Mouse (Mus musculus): ENCODE measurements around the gene Unc119b. TPM values are rescaled to one million over a fixed set of nuclear protein-coding genes. Genes with fewer than 3 reads are reported as not detected.
A peak's percentile ranks its signal among the peaks of the same experiment; 100 is the strongest.
"Not testable (repeated sequence)": the region's sequence is repeated elsewhere in the genome, so short reads cannot be mapped to it uniquely, and the experiment has no call there.

Gene Unc119b
- total RNA-seq, 2 experiments from 2014 or later: 5.4 to 5.9 TPM

DNA sequence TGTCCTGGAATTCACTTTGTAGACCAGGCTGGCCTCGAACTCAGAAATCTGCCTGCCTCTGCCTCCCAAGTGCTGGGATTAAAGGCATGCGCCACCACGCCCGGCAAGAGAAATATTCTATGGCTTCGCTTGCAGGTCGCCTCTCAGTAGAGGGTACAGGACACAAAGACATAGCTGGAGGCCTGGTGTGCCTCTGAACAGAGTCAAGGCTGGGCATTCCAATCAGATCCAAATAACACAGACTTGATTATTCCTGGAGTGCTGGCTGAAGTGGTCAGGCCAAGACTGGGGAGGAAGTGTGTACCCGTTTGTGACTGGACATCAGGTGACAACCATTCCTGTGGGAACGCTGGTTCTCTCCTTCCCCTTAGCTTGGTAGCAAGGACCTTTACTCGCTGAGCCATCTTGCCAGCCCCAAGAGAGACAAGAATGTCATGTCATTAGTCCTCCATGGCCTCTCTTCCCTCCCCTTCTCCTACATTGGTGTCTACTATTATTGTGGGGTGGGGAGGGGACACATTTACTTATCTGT, 7.5 kb upstream of the Unc119b start:
- no peak for ATAC-seq (replicated peaks; ENCODE audit: low FRiP score, poor library complexity, severe bottlenecking)

DNA sequence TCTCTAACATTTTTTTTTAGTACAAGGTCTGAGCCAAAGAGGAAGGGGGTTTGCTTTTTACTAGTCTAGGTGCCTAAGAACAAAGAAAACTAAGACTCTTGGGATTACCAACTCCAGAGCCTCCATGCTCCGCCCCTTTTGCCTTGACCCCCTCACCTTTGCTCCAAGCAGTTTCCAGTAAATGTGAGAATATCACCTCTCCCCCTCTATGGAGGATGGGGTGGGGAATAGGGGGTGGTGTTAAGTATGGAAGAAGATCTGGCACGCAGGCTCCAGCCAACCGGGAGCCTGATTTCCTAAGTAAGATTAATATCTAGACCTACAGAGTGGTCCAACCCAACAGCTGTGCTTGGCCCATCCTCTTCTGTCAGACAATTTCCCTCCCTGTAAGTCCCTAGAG, 6.0 kb upstream of the Unc119b start:
- ATAC-seq (replicated peaks; ENCODE audit: low FRiP score, poor library complexity, severe bottlenecking): no peak

DNA sequence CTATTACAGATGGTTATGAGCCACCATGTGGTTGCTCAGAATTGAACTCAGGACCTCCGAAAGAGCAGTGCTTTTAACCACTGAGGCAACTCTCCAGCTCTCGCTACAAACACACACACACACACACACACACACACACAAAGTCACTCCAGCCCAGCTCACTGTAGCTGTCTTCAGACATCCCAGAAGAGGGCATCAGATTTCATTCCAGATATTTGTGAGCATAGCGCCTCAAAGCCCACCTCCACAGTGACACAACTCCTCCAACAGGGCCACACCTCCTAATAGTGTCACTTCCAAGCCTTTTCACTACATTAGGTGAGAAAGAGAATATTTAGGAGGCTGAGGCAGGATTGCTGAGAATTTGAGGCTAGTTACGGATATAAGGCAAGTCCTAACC, 4.3 kb upstream of the Unc119b start:
- no peak for ATAC-seq (replicated peaks; ENCODE audit: low FRiP score, poor library complexity, severe bottlenecking)

DNA sequence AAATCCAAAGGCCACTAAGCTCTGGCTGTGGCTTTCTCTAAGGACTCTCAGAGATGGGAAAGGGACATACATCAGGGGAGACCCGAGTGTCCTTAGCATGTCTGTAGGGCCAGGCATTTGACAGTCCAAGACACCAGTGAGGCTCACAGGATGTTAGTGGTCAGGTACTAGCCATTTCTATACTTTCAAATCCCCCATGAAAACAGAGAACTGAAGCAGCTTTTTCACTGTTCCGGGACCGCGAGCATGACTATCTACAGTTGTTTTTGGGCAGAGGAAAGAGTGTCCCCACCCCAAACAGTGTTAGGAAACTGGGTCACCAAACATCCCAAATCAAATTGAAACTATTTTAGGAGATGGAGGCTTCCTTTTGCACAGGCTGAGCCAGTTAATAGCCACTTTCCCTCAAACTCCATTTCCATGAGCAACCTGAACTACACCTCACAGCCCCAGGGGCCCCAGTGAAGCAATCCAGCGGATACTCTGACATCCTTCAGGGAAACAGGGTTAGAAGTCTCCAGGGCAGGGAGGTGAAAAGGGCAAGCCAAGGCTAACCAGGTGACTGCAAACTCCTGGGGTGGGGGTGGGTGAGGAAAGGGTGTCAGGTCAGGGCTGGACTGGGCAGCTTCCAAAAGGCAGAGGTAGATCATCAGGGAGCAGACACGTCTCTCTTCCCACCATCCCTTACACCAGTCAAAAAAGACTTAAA, 1.3 kb downstream of the Unc119b start:
- ATAC-seq (replicated peaks; ENCODE audit: low FRiP score, poor library complexity, severe bottlenecking): no peak

DNA sequence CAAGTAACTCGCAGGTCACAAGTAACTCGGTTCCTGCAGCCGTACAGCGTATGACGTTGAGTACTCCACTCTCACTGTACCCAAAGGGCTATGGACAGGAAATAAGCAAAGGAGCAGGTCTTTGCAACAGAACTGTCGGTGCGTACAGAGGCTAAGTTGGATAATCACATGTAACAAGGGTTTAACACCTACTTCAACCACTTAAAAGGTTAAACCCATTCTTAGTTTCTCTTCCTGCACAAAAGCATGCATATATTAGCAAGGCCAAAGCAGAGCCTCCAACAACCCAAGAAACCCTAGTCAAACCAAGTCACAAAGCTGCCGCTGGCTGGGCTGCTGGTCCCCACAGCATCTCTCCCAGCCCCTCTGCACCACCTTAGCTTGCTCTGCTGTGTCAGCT, 2.3 kb downstream of the Unc119b start:
- ATAC-seq (replicated peaks; ENCODE audit: low FRiP score, poor library complexity, severe bottlenecking): no peak

DNA sequence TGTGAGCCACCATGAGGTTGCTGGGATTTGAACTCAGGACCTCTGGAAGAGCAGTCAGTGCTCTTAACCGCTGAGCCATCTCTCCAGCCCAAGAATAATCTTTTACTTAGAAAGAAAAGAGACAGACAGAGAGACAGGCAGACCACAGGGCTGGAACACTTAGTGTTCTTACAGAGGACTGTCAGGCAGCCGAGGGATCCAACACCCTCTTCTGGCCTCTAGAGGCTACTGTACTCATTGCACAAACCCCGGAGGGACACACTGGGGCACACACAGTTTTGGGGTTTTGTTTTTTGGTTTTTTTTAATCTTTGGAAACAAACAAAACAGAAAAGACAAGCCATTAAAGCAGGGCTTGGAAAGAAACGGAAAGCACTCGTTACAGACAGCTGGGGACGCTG, 5.4 kb downstream of the Unc119b start:
- no peak for ATAC-seq (replicated peaks; ENCODE audit: low FRiP score, poor library complexity, severe bottlenecking)

DNA sequence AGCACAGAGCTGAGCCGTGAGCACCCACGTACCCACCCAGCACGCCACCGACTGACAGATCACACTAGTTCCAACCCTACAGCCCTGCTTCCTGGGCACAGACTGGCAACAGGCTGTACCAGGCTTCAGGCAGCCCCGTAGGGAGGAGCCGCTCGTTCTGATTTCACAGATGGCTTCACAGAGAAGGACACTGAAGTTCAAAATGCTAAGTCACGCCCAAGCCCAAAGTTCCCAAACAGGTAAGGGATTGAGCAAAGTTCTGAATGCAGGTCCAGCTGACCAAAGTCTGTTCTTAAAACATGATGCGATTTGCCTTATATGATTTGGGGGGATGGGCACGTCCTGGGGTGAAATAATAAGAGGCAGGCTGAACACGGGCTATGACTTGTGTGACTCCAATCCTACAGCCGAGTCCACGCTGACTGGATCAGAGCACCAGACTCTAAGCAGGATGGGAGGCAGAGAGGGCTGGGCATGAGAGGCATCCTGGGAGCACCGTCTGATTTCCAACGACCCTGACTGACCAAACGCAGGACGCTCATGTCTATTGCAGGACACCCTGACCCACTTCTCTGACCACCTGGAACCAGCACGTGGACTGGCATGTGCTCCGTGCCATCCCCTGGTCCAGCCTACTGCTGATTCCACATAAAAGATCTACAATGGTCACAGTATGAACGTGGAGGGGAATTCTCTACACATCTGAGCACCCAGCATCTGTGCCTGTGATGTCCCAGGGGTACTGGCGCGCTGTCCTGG, 7.2 kb downstream of the Unc119b start:
- no peak for ATAC-seq (replicated peaks; ENCODE audit: low FRiP score, poor library complexity, severe bottlenecking)

DNA sequence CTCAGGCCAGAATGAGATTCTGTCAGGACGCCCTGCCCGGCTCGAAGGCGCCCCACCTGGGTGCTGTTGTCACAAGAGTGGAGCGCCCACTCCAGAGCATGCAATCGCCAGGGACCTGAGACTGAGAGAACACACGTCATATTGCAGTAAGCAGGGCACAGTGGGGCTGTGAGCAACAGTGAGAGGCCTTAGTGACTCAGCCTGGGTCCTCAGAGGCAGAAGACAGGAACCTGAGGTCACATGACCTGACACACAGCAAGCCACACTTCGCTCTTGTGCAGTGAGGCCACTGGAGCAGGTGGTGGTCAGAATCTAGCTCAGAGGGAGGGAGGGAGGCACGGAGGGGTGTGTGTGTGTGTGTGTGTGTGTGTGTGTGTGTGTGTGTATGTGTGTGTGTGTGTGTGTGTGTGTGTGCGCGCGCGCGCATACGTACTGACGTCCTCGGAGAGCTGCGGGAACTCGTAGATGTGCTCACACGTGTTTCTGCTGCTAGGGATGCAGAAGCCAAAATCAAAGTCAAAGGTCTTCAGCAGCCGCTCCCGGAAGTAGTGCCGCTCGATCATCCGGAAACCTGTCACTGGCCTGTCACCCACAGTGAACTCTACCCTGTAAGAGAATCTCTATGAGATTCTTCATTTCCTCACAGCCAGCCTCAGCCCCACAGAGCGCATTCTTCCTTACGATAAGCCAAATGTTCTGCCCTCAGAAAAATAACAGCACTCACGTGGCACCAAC, 8.0 kb downstream of the Unc119b start:
- ATAC-seq (replicated peaks; ENCODE audit: low FRiP score, poor library complexity, severe bottlenecking): no peak

DNA sequence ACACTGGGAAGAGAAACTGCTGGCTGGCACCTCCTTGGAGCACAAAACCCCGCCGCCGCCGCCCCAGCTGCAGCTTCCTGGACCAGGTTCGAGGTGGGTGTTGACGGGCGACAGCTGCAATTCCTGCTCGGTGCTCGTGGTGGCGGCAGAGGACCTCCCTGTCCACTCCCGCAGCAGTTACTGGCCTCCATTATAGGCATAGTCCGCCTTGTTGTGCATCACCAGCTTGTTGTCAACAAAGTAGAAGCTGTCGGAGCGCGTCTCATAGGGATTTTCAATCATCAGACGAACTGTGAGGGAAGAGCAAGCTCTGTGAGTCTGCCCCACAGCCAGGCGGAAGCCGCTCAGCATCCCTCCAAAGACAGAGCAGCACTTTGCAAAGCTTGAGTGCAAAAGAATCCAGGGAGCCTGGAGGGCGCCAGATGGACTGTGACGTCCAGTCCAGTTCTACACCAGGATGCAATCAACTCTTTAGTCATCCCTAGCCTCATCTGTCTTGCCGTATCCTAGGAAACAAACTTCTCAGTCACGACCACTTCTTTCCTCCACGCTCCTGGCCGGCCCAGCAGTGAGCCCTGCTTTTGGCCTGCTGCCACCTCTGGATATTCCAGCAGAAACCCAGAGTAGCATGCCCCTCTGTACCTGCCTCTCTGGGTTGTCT, 9.4 kb downstream of the Unc119b start:
- ATAC-seq (replicated peaks; ENCODE audit: low FRiP score, poor library complexity, severe bottlenecking): peak; percentile 89

DNA sequence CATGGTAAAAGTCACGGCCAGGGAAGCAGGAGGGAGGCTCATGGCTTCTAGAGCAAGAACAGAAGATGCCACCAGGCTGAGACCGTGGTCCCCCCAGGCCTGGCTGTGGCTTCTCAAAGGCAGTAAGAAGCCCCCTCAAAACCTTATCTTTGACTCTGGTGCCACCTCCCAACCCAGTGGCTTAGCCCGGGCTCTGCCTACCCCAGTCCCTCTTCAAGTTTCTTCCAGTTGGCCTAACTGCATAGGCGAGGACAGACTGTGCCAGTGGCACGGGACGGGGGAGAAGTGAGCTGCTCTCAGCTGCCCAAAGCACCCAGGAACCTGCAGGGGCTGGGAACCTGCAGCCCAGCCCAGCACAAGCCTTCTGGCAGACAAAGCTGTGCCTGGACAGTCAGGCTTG, 10.1 kb downstream of the Unc119b start:
- ATAC-seq (replicated peaks; ENCODE audit: low FRiP score, poor library complexity, severe bottlenecking): no peak

DNA sequence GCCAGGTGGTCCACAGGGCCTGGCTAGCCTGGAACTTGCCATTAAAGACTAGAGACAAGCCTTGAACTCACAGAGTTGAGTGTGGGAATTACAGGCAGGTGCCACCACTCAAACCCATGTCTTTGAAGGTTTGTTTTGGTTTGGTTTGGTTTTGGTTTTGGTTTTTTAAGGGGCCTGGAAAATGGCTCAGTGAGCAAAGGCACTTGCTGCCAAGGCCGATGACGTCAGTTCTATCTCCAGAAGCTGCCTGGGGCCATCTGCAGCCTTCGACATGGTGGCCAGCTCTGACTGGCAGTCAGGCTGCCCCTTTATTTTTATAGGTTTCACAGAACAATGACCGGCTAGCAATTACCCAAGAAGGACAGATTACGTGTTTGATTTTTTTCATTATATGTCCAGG, 13.8 kb downstream of the Unc119b start:
- no peak for ATAC-seq (replicated peaks; ENCODE audit: low FRiP score, poor library complexity, severe bottlenecking)

DNA sequence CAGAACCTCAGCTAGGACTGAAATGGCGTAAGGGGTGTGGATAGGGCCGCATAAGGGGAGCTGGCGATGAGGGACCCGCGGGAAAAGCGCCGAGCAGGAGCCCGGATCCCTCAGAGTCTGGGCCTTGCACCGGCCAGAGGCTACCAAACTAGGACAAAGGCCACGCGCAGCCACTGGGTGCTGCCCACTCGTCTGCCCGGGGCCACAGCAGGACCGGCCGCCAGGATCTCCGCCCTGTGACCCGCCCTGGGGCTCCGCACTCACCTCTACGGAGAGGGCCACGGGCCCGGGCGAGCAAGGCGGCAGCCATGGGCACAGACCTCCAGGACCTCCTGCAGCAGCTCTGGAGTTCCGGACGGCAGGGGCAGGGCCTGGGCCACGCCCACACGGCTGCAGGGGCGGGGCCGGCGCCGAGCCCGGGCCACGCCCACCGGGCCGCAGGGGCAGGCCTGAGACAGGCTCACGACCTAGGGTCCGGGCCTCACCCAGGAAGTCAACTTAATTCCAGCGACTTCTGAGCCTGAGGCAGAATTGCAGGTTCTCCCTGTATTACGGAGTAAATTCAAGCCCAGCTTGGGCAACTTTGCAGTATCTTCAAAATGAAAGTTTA, 15.7 kb downstream of the Unc119b start, which contains the start of gene Acads:
Acads (minus strand) TSS at position 386 of the 610 bp plus-strand sequence.
- ATAC-seq (replicated peaks; ENCODE audit: low FRiP score, poor library complexity, severe bottlenecking): peak; percentile 84

DNA sequence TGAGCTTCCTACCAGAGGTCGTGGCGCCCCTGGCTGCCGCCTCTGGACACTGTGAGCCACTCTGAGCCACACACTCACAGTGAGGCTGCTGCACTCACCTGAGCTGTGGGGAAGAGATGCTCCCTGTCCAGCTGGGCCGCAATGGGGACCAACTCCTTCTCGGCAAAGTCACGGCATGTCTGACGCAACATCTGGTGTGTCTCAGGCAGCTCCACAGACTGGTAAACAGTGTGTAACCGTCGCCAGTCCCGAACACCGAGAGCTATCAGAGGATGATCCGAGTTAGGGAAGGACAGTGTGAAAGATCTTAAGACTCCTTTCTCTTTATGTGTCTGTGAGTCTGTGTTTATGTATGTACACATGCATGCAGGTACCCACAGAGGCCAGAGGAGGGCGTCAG, 17.3 kb downstream of the Unc119b start:
- no peak for ATAC-seq (replicated peaks; ENCODE audit: low FRiP score, poor library complexity, severe bottlenecking)

DNA sequence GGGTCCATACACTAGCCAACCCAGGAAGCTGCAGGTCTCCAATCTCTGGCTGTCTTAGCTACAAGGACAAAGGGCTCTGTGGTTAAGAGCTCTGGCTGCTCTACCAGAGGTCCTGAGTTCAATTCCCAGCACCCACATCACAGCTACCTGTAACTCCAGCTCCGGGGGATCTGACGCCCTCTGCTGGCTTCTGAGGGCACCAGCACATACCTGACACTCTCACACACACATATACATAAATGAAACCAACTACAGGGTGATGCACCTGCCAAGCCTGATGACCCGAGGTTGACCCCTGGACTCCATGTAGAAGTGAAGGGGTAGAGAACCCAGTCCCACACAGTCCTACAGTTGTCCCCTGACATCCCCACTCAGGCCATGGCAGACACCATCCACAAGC, 18.3 kb downstream of the Unc119b start:
- ATAC-seq (replicated peaks; ENCODE audit: low FRiP score, poor library complexity, severe bottlenecking): no peak

DNA sequence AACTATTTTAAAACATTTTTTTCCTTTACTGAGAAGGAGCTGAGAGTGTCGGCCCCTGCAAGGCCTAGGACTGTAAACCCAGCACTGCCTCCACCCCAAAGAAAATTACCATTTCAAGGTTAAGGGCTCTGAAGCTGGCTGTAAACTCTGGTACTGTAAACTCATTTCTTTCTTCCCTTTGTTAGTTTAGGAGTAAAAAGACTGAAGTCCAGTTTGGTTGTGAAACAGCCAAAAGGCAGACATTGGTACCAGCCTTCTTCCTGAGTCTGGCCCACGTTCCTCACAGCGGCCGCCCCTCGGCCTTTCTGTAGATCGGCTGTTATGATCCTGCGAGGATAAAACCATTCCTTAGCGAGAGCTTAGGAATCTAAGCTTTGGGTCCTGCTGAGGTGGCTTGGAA, 20.3 kb downstream of the Unc119b start:
- ATAC-seq (replicated peaks; ENCODE audit: low FRiP score, poor library complexity, severe bottlenecking): no peak

DNA sequence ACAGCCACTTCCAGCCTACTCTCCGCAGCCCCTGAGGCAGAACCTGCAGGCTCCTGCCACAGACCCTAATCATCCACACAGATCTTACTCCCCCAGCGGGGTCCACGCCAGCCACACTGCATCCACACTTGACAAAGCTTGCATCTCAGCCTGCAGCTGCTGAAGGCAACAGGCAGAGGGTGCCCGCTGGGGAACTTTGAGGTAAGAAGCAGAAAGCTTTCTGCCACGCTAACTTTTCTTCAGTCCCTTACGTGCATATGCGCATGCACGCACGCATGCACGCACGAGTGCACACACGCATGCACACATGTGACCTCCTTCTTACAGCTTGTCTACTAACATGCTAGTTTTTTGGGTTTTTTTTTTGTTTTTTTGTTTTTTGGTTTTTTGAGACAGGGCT, 21.5 kb downstream of the Unc119b start:
- no peak for ATAC-seq (replicated peaks; ENCODE audit: low FRiP score, poor library complexity, severe bottlenecking)

DNA sequence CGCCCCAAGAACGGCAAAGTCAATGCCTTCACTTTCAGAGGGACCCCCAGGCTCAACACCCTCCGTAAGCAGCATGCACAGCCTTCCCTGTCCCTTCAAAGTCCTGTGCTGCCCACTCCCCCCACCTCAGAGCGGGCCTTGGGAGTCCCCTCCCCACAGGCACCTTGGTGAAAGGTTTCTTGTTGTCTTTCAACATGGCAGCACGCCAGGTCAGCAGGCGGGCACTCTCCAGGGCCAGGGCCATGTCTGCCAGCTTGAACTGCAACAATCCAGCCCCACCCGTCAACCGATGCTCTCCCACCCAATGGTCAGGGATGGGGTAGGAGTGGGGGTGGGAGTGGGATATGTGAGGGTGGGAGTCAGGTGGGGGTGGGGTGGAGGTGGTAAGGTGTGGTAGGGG, 23.6 kb downstream of the Unc119b start:
- no peak for ATAC-seq (replicated peaks; ENCODE audit: low FRiP score, poor library complexity, severe bottlenecking)

DNA sequence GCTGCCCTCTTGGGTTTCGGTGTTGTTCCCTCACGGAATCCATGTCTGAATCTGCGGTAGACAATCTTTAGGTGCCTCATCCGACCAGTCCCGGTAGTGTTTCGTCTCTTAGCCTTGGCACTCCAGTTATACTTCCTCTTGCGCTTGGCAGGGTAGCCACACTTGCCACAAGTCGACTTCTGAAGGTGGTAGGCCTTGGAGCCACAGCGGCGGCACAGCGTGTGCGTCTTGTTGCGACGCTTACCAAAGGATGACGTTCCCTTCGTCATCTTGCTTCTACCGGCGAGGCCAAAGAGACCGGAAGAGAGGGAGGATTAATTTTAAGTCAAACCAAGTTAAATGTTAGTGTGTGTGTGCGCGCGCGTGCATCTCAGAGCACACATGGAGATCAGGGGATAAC, 31.5 kb downstream of the Unc119b start:
- not testable (repeated sequence) for ATAC-seq (replicated peaks; ENCODE audit: low FRiP score, poor library complexity, severe bottlenecking)

DNA sequence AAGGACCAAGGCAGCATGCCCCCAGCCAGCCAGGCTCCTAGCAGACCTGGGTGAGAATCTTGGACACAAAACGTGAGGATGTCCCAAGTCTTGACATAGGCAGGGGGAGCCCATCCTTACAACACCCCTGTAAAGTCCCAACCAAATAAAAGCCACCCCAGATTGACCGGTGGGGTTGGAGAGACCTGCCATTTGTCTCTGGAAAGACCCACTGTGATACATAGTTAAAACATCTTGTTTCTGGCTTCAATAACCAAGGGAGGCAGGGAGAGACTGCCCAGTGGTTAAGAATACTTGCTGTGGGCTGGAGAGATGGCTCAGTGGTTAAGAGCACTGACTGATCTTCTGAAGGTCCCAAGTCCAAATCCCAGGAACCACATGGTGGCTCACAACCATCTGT, 32.5 kb downstream of the Unc119b start:
- no peak for ATAC-seq (replicated peaks; ENCODE audit: low FRiP score, poor library complexity, severe bottlenecking)

DNA sequence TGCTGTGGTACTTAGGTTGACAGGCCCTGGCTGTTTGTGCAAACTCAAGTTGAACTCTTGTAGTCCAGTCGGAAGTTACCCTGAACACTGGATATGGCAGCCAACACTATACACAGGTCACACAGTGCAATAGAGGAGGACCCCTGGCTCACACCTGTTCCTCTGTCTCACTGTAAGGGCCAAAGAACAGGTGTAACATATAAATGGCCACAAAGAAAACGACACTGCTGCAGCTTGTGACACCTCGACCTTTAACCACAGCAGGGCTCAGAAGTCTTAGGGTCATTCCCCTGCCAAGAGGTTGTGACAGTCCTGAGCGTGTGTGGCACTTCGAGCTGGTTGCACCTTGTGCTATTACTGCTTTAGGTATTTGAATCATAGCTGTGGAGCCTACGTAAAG, 34.3 kb downstream of the Unc119b start:
- ATAC-seq (replicated peaks; ENCODE audit: low FRiP score, poor library complexity, severe bottlenecking): no peak
